Mouse (Mus musculus) MEL (cell line): ENCODE results near the gene Fgf11. TPM values are rescaled to one million over a fixed set of nuclear protein-coding genes. Genes with fewer than 3 reads are reported as not detected.

Experiments used
- DNase-seq: peaks from one replicate; pipeline ENCODE4 v3.0.0; 2011; ENCODE audit warnings: low read depth, low spot score
- H3K27ac ChIP-seq: 2 replicates; pipeline ENCODE4 v1.5.1; 2012; ENCODE audit warnings: low read depth, mild to moderate bottlenecking, control low read depth, low read length, moderate library complexity; ENCODE audit not compliant: control insufficient read depth
- H3K27me3 ChIP-seq, 2 experiments: fragments of 150-350 bp in 1 of 2; sonication (generic) in 1 of 2; 2 replicates each; pipeline ENCODE4 v1.6.1; 2012; ENCODE audit warnings: low read length in 2 of 2, mild to moderate bottlenecking in 2 of 2, improper control_type of control experiment in 1 of 2, moderate library complexity in 1 of 2; ENCODE audit not compliant: insufficient read depth in 2 of 2, control insufficient read depth in 1 of 2
- H3K36me3 ChIP-seq, 2 experiments: 2 replicates each; pipeline ENCODE4 v1.6.1; 2012 to 2014; ENCODE audit warnings: low read length in 2 of 2, improper control_type of control experiment in 1 of 2, inconsistent platforms in 1 of 2, mild to moderate bottlenecking in 1 of 2; ENCODE audit not compliant: insufficient read depth in 2 of 2, control insufficient read depth in 1 of 2
- H3K4me1 ChIP-seq, 2 experiments: fragments of 150-350 bp in 1 of 2; sonication (generic) in 1 of 2; 2 replicates each; pipeline ENCODE4 v1.6.1; 2012; ENCODE audit warnings: low read length in 2 of 2, improper control_type of control experiment in 1 of 2, mild to moderate bottlenecking in 1 of 2; ENCODE audit not compliant: insufficient read depth in 2 of 2, control insufficient read depth in 1 of 2
- H3K4me3 ChIP-seq, 2 experiments: fragments of 150-350 bp in 1 of 2; sonication (generic) in 1 of 2; 2 replicates each; pipeline ENCODE4 v1.5.1; 2012; ENCODE audit warnings: low read depth in 2 of 2, low read length in 2 of 2, mild to moderate bottlenecking in 2 of 2, moderate library complexity in 2 of 2, control low read depth in 1 of 2, improper control_type of control experiment in 1 of 2; ENCODE audit not compliant: control insufficient read depth in 1 of 2, insufficient read depth in 1 of 2
- H3K79me2 ChIP-seq: 2 replicates; pipeline ENCODE4 v1.6.1; 2012; ENCODE audit warnings: mild to moderate bottlenecking, low read length, moderate library complexity; ENCODE audit not compliant: control insufficient read depth, poor library complexity, insufficient read depth
- H3K9ac ChIP-seq: 2 replicates; pipeline ENCODE4 v1.6.1; 2012; ENCODE audit warnings: low read depth, mild to moderate bottlenecking, control low read depth, low read length, moderate library complexity; ENCODE audit not compliant: control insufficient read depth, poor library complexity, severe bottlenecking
- H3K9me3 ChIP-seq: fragments of 150-350 bp; sonication (generic); replicated peaks from 2 replicates; pipeline ENCODE4 v1.6.1; 2012; ENCODE audit warnings: mild to moderate bottlenecking, low read length, improper control_type of control experiment, moderate library complexity; ENCODE audit not compliant: insufficient read depth
- BHLHE40 ChIP-seq: IDR thresholded peaks from 2 replicates; pipeline ENCODE4 v1.6.1; 2012; ENCODE audit warnings: low read depth, mild to moderate bottlenecking, inconsistent platforms, low read length, improper control_type of control experiment, borderline replicate concordance
- CHD1 ChIP-seq: IDR thresholded peaks from 2 replicates; pipeline ENCODE4 v1.6.1; 2012; ENCODE audit warnings: low read depth, mild to moderate bottlenecking, inconsistent platforms, low read length, improper control_type of control experiment
- CHD2 ChIP-seq: IDR thresholded peaks from 2 replicates; pipeline ENCODE4 v1.6.1; 2011; ENCODE audit warnings: low read length, improper control_type of control experiment
- E2F4 ChIP-seq: IDR thresholded peaks from 2 replicates; pipeline ENCODE4 v1.6.1; 2011; ENCODE audit warnings: low read depth, low read length, improper control_type of control experiment, borderline replicate concordance
- ELF1 ChIP-seq: IDR thresholded peaks from 2 replicates; pipeline ENCODE4 v1.6.1; 2014; ENCODE audit warnings: low read depth, mild to moderate bottlenecking, inconsistent platforms, low read length, improper control_type of control experiment, moderate library complexity
- EP300 ChIP-seq, 2 experiments: IDR thresholded peaks; 2 replicates each; pipeline ENCODE4 v1.6.1; 2011; ENCODE audit warnings: improper control_type of control experiment in 2 of 2, low read length in 2 of 2, low read depth in 1 of 2, mild to moderate bottlenecking in 1 of 2
- ETS1 ChIP-seq: IDR thresholded peaks from 2 replicates; pipeline ENCODE4 v1.6.1; 2012; ENCODE audit warnings: low read depth, mild to moderate bottlenecking, inconsistent platforms, low read length, improper control_type of control experiment, moderate library complexity
- GABPA ChIP-seq: IDR thresholded peaks from 2 replicates; pipeline ENCODE4 v1.6.1; 2012; ENCODE audit warnings: low read depth, mild to moderate bottlenecking, inconsistent platforms, low read length, improper control_type of control experiment, moderate library complexity
- GATA1 ChIP-seq: IDR thresholded peaks from 2 replicates; pipeline ENCODE4 v1.6.1; 2011; ENCODE audit warnings: low read depth, low read length, improper control_type of control experiment
- HCFC1 ChIP-seq: IDR thresholded peaks from 2 replicates; pipeline ENCODE4 v1.6.1; 2012; ENCODE audit warnings: low read depth, mild to moderate bottlenecking, inconsistent platforms, low read length, improper control_type of control experiment, moderate library complexity
- JUND ChIP-seq: IDR thresholded peaks from 2 replicates; pipeline ENCODE4 v1.6.1; 2011; ENCODE audit warnings: low read depth, mild to moderate bottlenecking, improper control_type of control experiment, low read length
- KAT2A ChIP-seq: conservative IDR thresholded peaks from 2 replicates; pipeline ENCODE4 v1.6.1; 2012; ENCODE audit warnings: low read depth, low read length, improper control_type of control experiment, inconsistent platforms
- MAFK ChIP-seq: IDR thresholded peaks from 2 replicates; pipeline ENCODE4 v1.6.1; 2011; ENCODE audit warnings: low read depth, mild to moderate bottlenecking, low read length, improper control_type of control experiment, borderline replicate concordance
- MAX ChIP-seq: IDR thresholded peaks from 2 replicates; pipeline ENCODE4 v1.6.1; 2011; ENCODE audit warnings: low read length, improper control_type of control experiment
- MAZ ChIP-seq: IDR thresholded peaks from 2 replicates; pipeline ENCODE4 v1.6.1; 2012; ENCODE audit warnings: low read depth, mild to moderate bottlenecking, inconsistent platforms, low read length, improper control_type of control experiment
- MEF2A ChIP-seq: IDR thresholded peaks from 2 replicates; pipeline ENCODE4 v1.6.1; 2014; ENCODE audit warnings: low read depth, mild to moderate bottlenecking, inconsistent platforms, low read length, improper control_type of control experiment; ENCODE audit not compliant: poor library complexity, insufficient replicate concordance, severe bottlenecking; ENCODE audit errors: extremely low read depth
- MXI1 ChIP-seq: IDR thresholded peaks from 2 replicates; pipeline ENCODE4 v1.6.1; 2011; ENCODE audit warnings: mild to moderate bottlenecking, low read depth, low read length, improper control_type of control experiment
- MYB ChIP-seq: IDR thresholded peaks from 2 replicates; pipeline ENCODE4 v1.6.1; 2011; ENCODE audit warnings: mild to moderate bottlenecking, low read depth, low read length, improper control_type of control experiment
- MYC ChIP-seq: IDR thresholded peaks from 2 replicates; pipeline ENCODE4 v1.6.1; 2011; ENCODE audit warnings: low read depth, mild to moderate bottlenecking, low read length, improper control_type of control experiment, moderate library complexity
- NELFE ChIP-seq: IDR thresholded peaks from 2 replicates; pipeline ENCODE4 v1.6.1; 2011; ENCODE audit warnings: low read depth, low read length, improper control_type of control experiment
- NRF1 ChIP-seq: IDR thresholded peaks from 2 replicates; pipeline ENCODE4 v1.6.1; 2014; ENCODE audit warnings: low read depth, mild to moderate bottlenecking, inconsistent platforms, low read length, improper control_type of control experiment, moderate library complexity; ENCODE audit not compliant: poor library complexity, insufficient read depth, severe bottlenecking
- POLR2A ChIP-seq, 2 experiments: IDR thresholded peaks; 2 replicates each; pipeline ENCODE4 v1.6.1; 2011 to 2012; ENCODE audit warnings: low read length in 2 of 2, mild to moderate bottlenecking in 2 of 2, control low read depth in 1 of 2, improper control_type of control experiment in 1 of 2, low read depth in 1 of 2, moderate library complexity in 1 of 2; ENCODE audit not compliant: control insufficient read depth in 1 of 2, insufficient read depth in 1 of 2, poor library complexity in 1 of 2
- POLR2AphosphoS2 ChIP-seq: IDR thresholded peaks from 2 replicates; pipeline ENCODE4 v1.6.1; 2011; ENCODE audit warnings: low read length, improper control_type of control experiment
- SIN3A ChIP-seq: IDR thresholded peaks from 2 replicates; pipeline ENCODE4 v1.6.1; 2012; ENCODE audit warnings: low read length, improper control_type of control experiment, inconsistent platforms
- SMC3 ChIP-seq: IDR thresholded peaks from 2 replicates; pipeline ENCODE4 v1.6.1; 2011; ENCODE audit warnings: low read depth, low read length, improper control_type of control experiment
- TAL1 ChIP-seq: IDR thresholded peaks from 2 replicates; pipeline ENCODE4 v1.6.1; 2012; ENCODE audit warnings: mild to moderate bottlenecking, inconsistent platforms, low read length, moderate library complexity, mixed read lengths
- TCF12 ChIP-seq: IDR thresholded peaks from 2 replicates; pipeline ENCODE4 v1.6.1; 2014; ENCODE audit warnings: low read depth, mild to moderate bottlenecking, inconsistent platforms, low read length, improper control_type of control experiment, moderate library complexity
- UBTF ChIP-seq: IDR thresholded peaks from 2 replicates; pipeline ENCODE4 v1.6.1; 2012; ENCODE audit warnings: low read depth, mild to moderate bottlenecking, inconsistent platforms, low read length, improper control_type of control experiment, moderate library complexity, borderline replicate concordance; ENCODE audit not compliant: insufficient read depth
- USF1 ChIP-seq: IDR thresholded peaks from 2 replicates; pipeline ENCODE4 v1.6.1; 2014; ENCODE audit warnings: low read depth, mild to moderate bottlenecking, inconsistent platforms, low read length, improper control_type of control experiment, moderate library complexity
- USF2 ChIP-seq, 2 experiments: IDR thresholded peaks; 2 replicates each; pipeline ENCODE4 v1.6.1; 2011 to 2012; ENCODE audit warnings: improper control_type of control experiment in 2 of 2, low read length in 2 of 2, borderline replicate concordance in 1 of 2, inconsistent platforms in 1 of 2, low read depth in 1 of 2, mild to moderate bottlenecking in 1 of 2; ENCODE audit not compliant: insufficient read depth in 1 of 2
- ZMIZ1 ChIP-seq: IDR thresholded peaks from 2 replicates; pipeline ENCODE4 v1.6.1; 2012; ENCODE audit warnings: low read depth, mild to moderate bottlenecking, inconsistent platforms, low read length, improper control_type of control experiment, moderate library complexity
- polyA plus RNA-seq, 2 experiments: library from polyadenylated mRNA; stranded (reverse) in 1 of 2; unstranded in 1 of 2; fragments of >175 nt in 1 of 2; fragments of >200 nt in 1 of 2; gene quantifications; 2 replicates each; pipeline versions ENCODE4 v1.2.1 to v1.2.4; 2012; ENCODE audit warnings: low replicate concordance in 2 of 2, low read depth in 1 of 2; ENCODE audit not compliant: insufficient read length in 2 of 2, insufficient read depth in 1 of 2, missing spikeins in 1 of 2
- total RNA-seq: library from RNA; depleted of rRNA; stranded (reverse); fragments of 300-350 nt; gene quantifications from 2 replicates; pipeline ENCODE4 v1.2.3, GENCODE M21; 2012

Gene Fgf11
- total and polyA plus RNA-seq, 3 experiments = 5.1 to 26.8 TPM; not detected in 1

DNA sequence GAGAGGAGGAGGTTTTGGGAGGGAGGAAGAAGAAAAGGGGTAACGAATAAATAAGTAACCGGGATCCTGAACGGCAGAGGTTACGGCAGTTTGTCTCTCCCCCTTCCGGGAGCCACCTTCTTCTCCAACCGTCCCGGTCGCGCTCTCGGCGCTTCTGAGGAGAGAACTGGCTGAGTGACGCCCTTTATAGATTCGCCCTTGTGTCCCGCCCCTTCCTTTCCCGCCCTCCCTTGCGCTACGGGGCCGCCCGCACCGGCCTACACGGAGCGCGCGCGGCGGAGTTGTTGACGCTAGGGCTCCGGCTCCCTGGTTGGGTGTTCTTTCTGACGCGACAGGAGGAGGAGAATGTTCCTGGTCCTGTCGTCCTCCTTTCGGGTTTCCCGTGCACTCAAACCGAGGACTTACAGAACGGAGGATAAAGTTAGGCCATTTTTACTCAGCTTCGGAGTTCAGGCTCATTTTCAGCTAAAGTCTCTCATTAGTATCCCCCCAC lies 43.1 kb downstream of the Fgf11 start, which contains the start of gene Polr2a (continued):
- TF ChIP-seq POLR2AphosphoS2 (peak; percentile 100), USF2 (IDR thresholded peaks at IDR 0.05; ENCODE audit: borderline replicate concordance in 1 of 2, insufficient read depth in 1 of 2, low read depth in 1 of 2, low read length in 2 of 2) (no peak), MAX (no peak), UBTF (no peak), CHD1 (peak; percentile 99), MEF2A (0 out of 2 replicates have a peak, but pooled peaks have one; percentile 6), POLR2A (IDR thresholded peaks at IDR 0.05; ENCODE audit: control insufficient read depth in 1 of 2, insufficient read depth in 1 of 2, low read depth in 1 of 2, low read length in 2 of 2, poor library complexity in 1 of 2) (peak; percentile 100), E2F4 (peak; percentile 90), ZMIZ1 (peak; percentile 100), JUND (no peak), CHD2 (no peak)

DNA sequence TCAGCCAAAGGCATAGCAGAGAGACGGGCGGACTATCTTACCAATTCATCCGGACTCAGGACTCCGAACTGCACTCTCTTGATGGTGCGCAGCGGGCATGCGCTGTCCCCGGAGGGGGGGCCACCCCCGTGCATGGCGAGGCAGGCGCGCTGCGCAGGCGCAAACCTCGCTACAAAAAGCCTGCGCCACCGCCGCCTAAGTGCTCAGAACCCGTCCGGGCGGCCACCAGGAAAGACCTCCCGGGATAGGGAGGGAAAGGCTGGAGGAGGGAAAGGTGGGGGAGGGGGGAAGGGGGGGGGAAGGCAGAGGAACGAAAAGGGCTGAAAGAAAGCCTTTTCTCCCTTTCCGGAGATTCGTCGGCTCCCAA lies 43.6 kb downstream of the Fgf11 start:
- peak overlapping the region; percentile 85 to 92 for H3K4me3 ChIP-seq
- H3K9me3 ChIP-seq = no peaks in the 10 kb centered on the region
- H3K4me1 ChIP-seq = peaks cover 10 to 23% of the 10 kb centered on the region in 2 experiments
- H3K9ac ChIP-seq = peak overlapping the region; percentile 88
- no peaks in the 10 kb centered on the region for H3K27me3 ChIP-seq
- peaks cover 42% of the 10 kb centered on the region for H3K79me2 ChIP-seq
- peak overlapping the region; percentile 98 for H3K27ac ChIP-seq
- peak; percentile 98 for DNase-seq
- peaks cover 0 to 32% of the 10 kb centered on the region in 2 experiments; a peak in 2 of 4 replicates for H3K36me3 ChIP-seq
- TF ChIP-seq KAT2A = peak; percentile 58
- TF ChIP-seq JUND = no peak
- TF ChIP-seq E2F4 = no peak
- TF ChIP-seq MAZ = peak; percentile 96
- TF ChIP-seq USF1 = peak; percentile 40; the same call in 1 of the 2 replicates
- TF ChIP-seq ELF1 = 0 out of 2 replicates have a peak, but pooled peaks have one; percentile 36
- no peak for TF ChIP-seq NELFE
- 0 out of 2 replicates have a peak, but pooled peaks have one; percentile 2 for TF ChIP-seq UBTF
- TF ChIP-seq MAFK = 0 out of 2 replicates have a peak, but pooled peaks have one; percentile 35
- TF ChIP-seq MYB = no peak
- no peak for TF ChIP-seq GATA1
- peak; percentile 84 for TF ChIP-seq MAX
- TF ChIP-seq MXI1 = peak; percentile 72; the same call in 1 of the 2 replicates
- no peak for TF ChIP-seq POLR2A (IDR thresholded peaks at IDR 0.05; ENCODE audit: control insufficient read depth in 1 of 2, insufficient read depth in 1 of 2, low read depth in 1 of 2, low read length in 2 of 2, poor library complexity in 1 of 2)
- TF ChIP-seq CHD1 = no peak
- TF ChIP-seq ETS1 = no peak; the same call in 1 of the 2 replicates
- TF ChIP-seq SIN3A = no peak
- no peak for TF ChIP-seq TAL1
- peak; percentile 24; the same call in 1 of the 2 replicates for TF ChIP-seq SMC3
- 0 out of 2 replicates have a peak, but pooled peaks have one; percentile 74 for TF ChIP-seq GABPA
- no peak for TF ChIP-seq ZMIZ1
- 0 out of 2 replicates have a peak, but pooled peaks have one; percentile 39 for TF ChIP-seq MEF2A
- peak; percentile 92 for TF ChIP-seq NRF1
- peak; percentile 21; the same call in 1 of the 2 replicates for TF ChIP-seq CHD2
- peak in 1 of 2 experiments; percentile 62; a peak in 1 of 4 replicates for TF ChIP-seq EP300 (IDR thresholded peaks at IDR 0.05; ENCODE audit: low read depth in 1 of 2, low read length in 2 of 2)
- peak; percentile 69 for TF ChIP-seq BHLHE40
- no peak for TF ChIP-seq HCFC1
- peak; percentile 52; the same call in 1 of the 2 replicates for TF ChIP-seq MYC
- TF ChIP-seq TCF12 = peak; percentile 77
